Comparison of ENCODE assay signal across 16 mouse cellular contexts in genomic region chr1:74712046-74712445, GRCm38 (mm10). TPM values are rescaled to one million over a fixed set of nuclear protein-coding genes. Genes with fewer than 3 reads are reported as not detected.
A peak's percentile ranks its signal among the peaks of the same experiment; 100 is the strongest.
DNase-seq lines count a peak whose midpoint lies in the region; ATAC-seq and TF ChIP-seq lines count a peak whose summit lies in the region.
"Had no signal": no experiment of that assay in that cellular context is flagged by ENCODE, and none has a peak within 500 bp of the region (broad histone marks: within the 10 kb centered on the region; RNA-seq: fewer than 3 reads in every experiment).

No protein-coding gene starts in this region.

- in situ Hi-C loops in CH12.LX (cut with MboI; ENCODE audit: low pct_ligation_motif_present, low pct_unique_long_range_greater_than_20kb, low sequenced_read_pairs), result no loop called here

- peak; percentile 27 for TF ChIP-seq RAD21 in CH12.LX (IDR thresholded peaks at IDR 0.05; ENCODE audit: low read depth, low read length)

- no peaks in the 10 kb centered on the region for H3K27me3 ChIP-seq in CH12.LX (replicated peaks)
- no peaks in the 10 kb centered on the region for H3K27me3 ChIP-seq in splenic B cell, adult 2 months (ENCODE audit: control insufficient read depth, insufficient read depth, low read length, poor library complexity, severe bottlenecking)
- H3K27me3 ChIP-seq in hindbrain, embryonic 14.5 days (ENCODE audit: control insufficient read depth, insufficient read depth, low read length), result peaks cover 18% of the 10 kb centered on the region; the same call in 1 of the 2 replicates
- H3K27me3 ChIP-seq in midbrain, embryonic 16.5 days (ENCODE audit: control insufficient read depth, insufficient read depth, low read depth, low read length), result peaks cover 4% of the 10 kb centered on the region
- H3K27me3 ChIP-seq: limb, embryonic 13.5 days had no signal

- H3K4me2 ChIP-seq in CH12.LX (ENCODE audit: insufficient read depth, low read depth, poor library complexity, severe bottlenecking), result peak overlapping the region; percentile 92
- H3K4me2 ChIP-seq in hindbrain, embryonic 14.5 days (replicated peaks), result no peak overlapping the region
- H3K4me2 ChIP-seq in midbrain, embryonic 16.5 days (ENCODE audit: low read length), result no peak overlapping the region

- H3K4me3 ChIP-seq in left cerebral cortex, adult 2 months, result no peak overlapping the region
- H3K4me3 ChIP-seq in CH12.LX (replicated peaks in 1 of 3; ENCODE audit: low read depth in 2 of 3, low read length in 2 of 3, poor library complexity in 1 of 3), result no peak overlapping the region
- peak overlapping the region; percentile 55 for H3K4me3 ChIP-seq in bone marrow macrophage, adult 2 months (ENCODE audit: insufficient read depth, low read length)
- H3K4me3 ChIP-seq in hindbrain, embryonic 14.5 days (replicated peaks; ENCODE audit: low read length), result no peak overlapping the region
- H3K4me3 ChIP-seq in midbrain, embryonic 16.5 days (ENCODE audit: low read depth, low read length), result no peak overlapping the region
- H3K4me3 ChIP-seq: forebrain, embryonic 13.5 days; lung, embryonic 15.5 days had no signal

- 79% methylated on average over 4 of the region's 4 CpGs for WGBS in hindbrain, embryonic 14.5 days
- WGBS in midbrain, embryonic 16.5 days, result 85% methylated on average over 4 of the region's 4 CpGs

- H3K36me3 ChIP-seq in CH12.LX (replicated peaks in 1 of 2; ENCODE audit: control insufficient read depth in 1 of 2, insufficient read depth in 1 of 2, low read length in 1 of 2), result no peaks in the 10 kb centered on the region
- no peaks in the 10 kb centered on the region for H3K36me3 ChIP-seq in splenic B cell, adult 2 months (ENCODE audit: control insufficient read depth, insufficient read depth, low read length, poor library complexity, severe bottlenecking)
- no peaks in the 10 kb centered on the region for H3K36me3 ChIP-seq in hindbrain, embryonic 14.5 days (replicated peaks; ENCODE audit: control insufficient read depth, insufficient read depth)
- H3K36me3 ChIP-seq in midbrain, embryonic 16.5 days (ENCODE audit: control insufficient read depth, insufficient read depth, low read length), result no peaks in the 10 kb centered on the region
- H3K36me3 ChIP-seq: embryonic facial prominence, embryonic 10.5 days; hindbrain, embryonic 10.5 days; limb, embryonic 13.5 days; lung, embryonic 15.5 days; midbrain, embryonic 13.5 days had no signal

- no peak for DNase-seq in left cerebral cortex, adult 2 months (ENCODE audit: extremely low spot score in 1 of 2, low spot score in 2 of 2)
- no peak for DNase-seq in left cerebral cortex, postnatal 25 days (ENCODE audit: low spot score in 2 of 2)
- peak; percentile 39 for DNase-seq in CH12.LX (ENCODE audit: extremely low read depth)
- DNase-seq in splenic B cell, adult 2 months (ENCODE audit: low read depth, low spot score), result peak; percentile 35
- no peak for DNase-seq in hindbrain, embryonic 14.5 days (ENCODE audit: low spot score)
- DNase-seq: cerebellum, adult 11-12 months; thymus, postnatal 25 days had no signal

- no peak overlapping the region for H3K27ac ChIP-seq in left cerebral cortex, adult 2 months
- H3K27ac ChIP-seq in CH12.LX (ENCODE audit: insufficient read depth, low read depth), result no peak overlapping the region
- peak overlapping the region; percentile 100 for H3K27ac ChIP-seq in bone marrow macrophage, adult 2 months (ENCODE audit: insufficient read depth, low read depth, low read length)
- H3K27ac ChIP-seq in hindbrain, embryonic 14.5 days, result no peak overlapping the region
- no peak overlapping the region for H3K27ac ChIP-seq in midbrain, embryonic 16.5 days (ENCODE audit: low read length)
- H3K27ac ChIP-seq: forebrain, embryonic 13.5 days; limb, embryonic 13.5 days; lung, embryonic 15.5 days; midbrain, embryonic 13.5 days had no signal

- TF ChIP-seq EP300 in CH12.LX (IDR thresholded peaks at IDR 0.05; ENCODE audit: low read length), result no peak

- H3K9ac ChIP-seq in CH12.LX (ENCODE audit: insufficient read depth, low read depth), result no peak overlapping the region
- H3K9ac ChIP-seq in hindbrain, embryonic 14.5 days, result no peak overlapping the region
- no peak overlapping the region for H3K9ac ChIP-seq in midbrain, embryonic 16.5 days (ENCODE audit: low read depth, low read length)
- H3K9ac ChIP-seq: forebrain, embryonic 13.5 days; lung, embryonic 15.5 days; midbrain, embryonic 13.5 days had no signal

- H3K9me3 ChIP-seq in CH12.LX (replicated peaks; ENCODE audit: low read length), result no peaks in the 10 kb centered on the region
- no peaks in the 10 kb centered on the region for H3K9me3 ChIP-seq in hindbrain, embryonic 14.5 days (ENCODE audit: control insufficient read depth, low read length)
- H3K9me3 ChIP-seq in midbrain, embryonic 16.5 days (replicated peaks; ENCODE audit: control insufficient read depth, low read length, poor library complexity, severe bottlenecking), result no peaks in the 10 kb centered on the region
- H3K9me3 ChIP-seq: embryonic facial prominence, embryonic 10.5 days; forebrain, embryonic 13.5 days; hindbrain, embryonic 10.5 days; limb, embryonic 13.5 days; lung, embryonic 15.5 days; midbrain, embryonic 13.5 days had no signal

- ATAC-seq in hindbrain, embryonic 14.5 days (ENCODE audit: low FRiP score), result no peak
- ATAC-seq in midbrain, embryonic 16.5 days, result no peak
- ATAC-seq: forebrain, embryonic 13.5 days; inflammation-experienced regulatory T-cells, adult 6 months; midbrain, embryonic 13.5 days had no signal

- TF ChIP-seq CTCF in left cerebral cortex, adult 2 months (IDR thresholded peaks at IDR 0.05), result peak; percentile 20
- TF ChIP-seq CTCF in CH12.LX (conservative IDR thresholded peaks at IDR 0.05 in 1 of 2, IDR thresholded peaks at IDR 0.05 in 1 of 2; ENCODE audit: low read depth in 2 of 2, low read length in 2 of 2), result peak in 1 of 2 experiments; percentile 68; a peak in 2 of 4 replicates
- TF ChIP-seq CTCF in bone marrow macrophage, adult 2 months (IDR thresholded peaks at IDR 0.05; ENCODE audit: low read depth, low read length), result no peak

- dilution Hi-C loops in CH12.LX (cut with MboI; ENCODE audit: extremely low pct_ligation_motif_present, extremely low pct_unique_long_range_greater_than_20kb, low sequenced_read_pairs), result no loop called here

- 0 out of 2 replicates have a peak, but pooled peaks have one; percentile 38 for TF ChIP-seq POLR2A in CH12.LX (IDR thresholded peaks at IDR 0.05; ENCODE audit: low read depth, low read length)
- no peak for TF ChIP-seq POLR2A in bone marrow macrophage, adult 2 months (IDR thresholded peaks at IDR 0.05; ENCODE audit: borderline replicate concordance, low read depth, low read length)

- H3K79me2 ChIP-seq in CH12.LX (replicated peaks; ENCODE audit: control insufficient read depth, extremely low read depth, insufficient read depth, poor library complexity, severe bottlenecking), result no peaks in the 10 kb centered on the region

- intact Hi-C loops in left cerebral cortex, adult 2 months (cut with DNase I), result no loop called here
- intact Hi-C loops in left cerebral cortex, postnatal 25 days (cut with DNase I), result no loop called here

- peaks cover 0 to 21% of the 10 kb centered on the region in 2 experiments; a peak in 3 of 4 replicates for H3K4me1 ChIP-seq in CH12.LX (ENCODE audit: control insufficient read depth in 1 of 2, insufficient read depth in 2 of 2)
- H3K4me1 ChIP-seq in bone marrow macrophage, adult 2 months (ENCODE audit: control insufficient read depth, insufficient read depth, low read length), result peaks cover 17% of the 10 kb centered on the region
- peaks cover 13% of the 10 kb centered on the region for H3K4me1 ChIP-seq in hindbrain, embryonic 14.5 days (replicated peaks; ENCODE audit: control insufficient read depth, insufficient read depth, low read length)
- peaks cover 5% of the 10 kb centered on the region; the same call in 1 of the 2 replicates for H3K4me1 ChIP-seq in midbrain, embryonic 16.5 days (ENCODE audit: control insufficient read depth, insufficient read depth, low read length)

RNA-seq across cellular contexts. Expression of gene Cyp27a1, which starts 1.3 kb away (rescaled TPM):
- 1 to 10 TPM; 1.7 to 4.5 TPM for total RNA-seq in left cerebral cortex, adult 2 months (2021)
- 1 to 10 TPM; 2.6 to 2.9 TPM for total RNA-seq in left cerebral cortex, postnatal 25 days (2021)
- total RNA-seq in CH12.LX (2012; rRNA removed), result not detected in 2 replicates
- total RNA-seq in CH12.LX (2014; rRNA removed), result not detected in 2 replicates
- polyA plus RNA-seq in CH12.LX (2012; ENCODE audit: insufficient read length, low read depth), result not detected in 2 replicates
- polyA plus RNA-seq in bone marrow macrophage, adult 2 months (2012; ENCODE audit: insufficient read depth, insufficient read length, missing spikeins), result 165 and 189 TPM in 2 replicates
- polyA plus RNA-seq in hindbrain, embryonic 14.5 days (2014; fragmentation: Nextera tagmentation; extraction: Ambion mirVana), result 1.9 and 3.2 TPM in 2 replicates
- polyA plus RNA-seq in midbrain, embryonic 16.5 days (2015; fragmentation: Nextera tagmentation; extraction: Ambion mirVana), result 1.8 and 2.8 TPM in 2 replicates

RNA-seq across cellular contexts. Expression of gene Prkag3, which starts 37.0 kb away (rescaled TPM):
- total RNA-seq in left cerebral cortex, adult 2 months (2021), result not detected
- not detected for total RNA-seq in left cerebral cortex, postnatal 25 days (2021)
- 0.08 and 0.13 TPM in 2 replicates for total RNA-seq in CH12.LX (2012; rRNA removed)
- 0.09 TPM in 1 of 2 replicates, not detected in the other for total RNA-seq in CH12.LX (2014; rRNA removed)
- polyA plus RNA-seq in CH12.LX (2012; ENCODE audit: insufficient read length, low read depth), result 0.12 TPM in 1 of 2 replicates, not detected in the other
- polyA plus RNA-seq in bone marrow macrophage, adult 2 months (2012; ENCODE audit: insufficient read depth, insufficient read length, missing spikeins), result not detected in 2 replicates
- polyA plus RNA-seq in hindbrain, embryonic 14.5 days (2014; fragmentation: Nextera tagmentation; extraction: Ambion mirVana), result not detected in 2 replicates
- polyA plus RNA-seq in midbrain, embryonic 16.5 days (2015; fragmentation: Nextera tagmentation; extraction: Ambion mirVana), result not detected in 2 replicates
- polyA plus RNA-seq: forebrain, embryonic 13.5 days; hindbrain, embryonic 10.5 days; inflammation-experienced regulatory T-cells, adult 6 months had no signal

RNA-seq across cellular contexts. Expression of gene Ttll4, which starts 50.5 kb away (rescaled TPM):
- total RNA-seq in left cerebral cortex, adult 2 months (2021), result 10 to 100 TPM; 22.1 to 24.1 TPM
- 10 to 100 TPM; 20.2 to 20.5 TPM for total RNA-seq in left cerebral cortex, postnatal 25 days (2021)
- total RNA-seq in CH12.LX (2012; rRNA removed), result 21.8 and 29.3 TPM in 2 replicates
- 23.6 and 24.9 TPM in 2 replicates for total RNA-seq in CH12.LX (2014; rRNA removed)
- polyA plus RNA-seq in CH12.LX (2012; ENCODE audit: insufficient read length, low read depth), result 72.0 and 85.8 TPM in 2 replicates
- polyA plus RNA-seq in bone marrow macrophage, adult 2 months (2012; ENCODE audit: insufficient read depth, insufficient read length, missing spikeins), result 15.3 and 22.1 TPM in 2 replicates
- 12.1 and 14.7 TPM in 2 replicates for polyA plus RNA-seq in hindbrain, embryonic 14.5 days (2014; fragmentation: Nextera tagmentation; extraction: Ambion mirVana)
- polyA plus RNA-seq in midbrain, embryonic 16.5 days (2015; fragmentation: Nextera tagmentation; extraction: Ambion mirVana), result 9.9 and 15.5 TPM in 2 replicates

RNA-seq across cellular contexts. Expression of gene Wnt6, which starts 59.6 kb away (rescaled TPM):
- 1 to 10 TPM; 2.1 to 4.7 TPM for total RNA-seq in left cerebral cortex, adult 2 months (2021)
- 1 to 10 TPM; 2.2 to 3.5 TPM for total RNA-seq in left cerebral cortex, postnatal 25 days (2021)
- total RNA-seq in CH12.LX (2012; rRNA removed) (3.4 and 3.5 TPM in 2 replicates), CH12.LX (2014; rRNA removed) (0.67 and 0.89 TPM in 2 replicates)
- 1.6 and 1.7 TPM in 2 replicates for polyA plus RNA-seq in CH12.LX (2012; ENCODE audit: insufficient read length, low read depth)
- polyA plus RNA-seq in bone marrow macrophage, adult 2 months (2012; ENCODE audit: insufficient read depth, insufficient read length, missing spikeins), result 0.62 and 1.0 TPM in 2 replicates
- polyA plus RNA-seq in hindbrain, embryonic 14.5 days (2014; fragmentation: Nextera tagmentation; extraction: Ambion mirVana), result 4.4 TPM in 2 replicates
- polyA plus RNA-seq in midbrain, embryonic 16.5 days (2015; fragmentation: Nextera tagmentation; extraction: Ambion mirVana), result 3.6 and 4.2 TPM in 2 replicates
- polyA plus RNA-seq: inflammation-experienced regulatory T-cells, adult 6 months had no signal

Comparison
In these comparisons a context has a peak if more than half of its experiments do, and no peak if none do; other contexts are left out.
1. DNase-seq: peak in CH12.LX (single experiment) and splenic B cell, adult 2 months (single experiment); none in left cerebral cortex, adult 2 months (0 of 2), left cerebral cortex, postnatal 25 days (0 of 2) and hindbrain, embryonic 14.5 days (single experiment).
2. RNA of gene Cyp27a1, which starts 1.3 kb away (polyA plus RNA-seq): 165 to 189 TPM in bone marrow macrophage, adult 2 months; 1.9 to 3.2 TPM in hindbrain, embryonic 14.5 days, 1.8 to 2.8 TPM in midbrain, embryonic 16.5 days and not detected in CH12.LX; every median in the first group is over 10 times any median in the second.